Mouse (Mus musculus) thymus, adult 2 months (tissue): Measurements from ENCODE around the gene Acot5. TPM values are rescaled to one million over a fixed set of nuclear protein-coding genes. Genes with fewer than 3 reads are reported as not detected.
"Not testable (repeated sequence)": the region's sequence is repeated elsewhere in the genome, so short reads cannot be mapped to it uniquely, and the experiment has no call there.

ENCODE experiments used
- DNase-seq: peaks from one replicate; pipeline ENCODE4 v3.0.0; 2021
- H3K27ac ChIP-seq: fragments of 200-500 bp; 2 replicates; pipeline ENCODE4 v1.5.1; 2012; ENCODE audit warnings: low read length, control low read depth; ENCODE audit not compliant: control insufficient read depth, insufficient read depth
- H3K27me3 ChIP-seq: fragments of 200-500 bp; 2 replicates; pipeline ENCODE4 v1.6.1; 2012; ENCODE audit warnings: mild to moderate bottlenecking, low read length, moderate library complexity, mixed read lengths; ENCODE audit not compliant: control insufficient read depth, insufficient read depth
- H3K36me3 ChIP-seq: fragments of 200-500 bp; 2 replicates; pipeline ENCODE4 v1.6.1; 2012; ENCODE audit warnings: mild to moderate bottlenecking, low read length, moderate library complexity; ENCODE audit not compliant: control insufficient read depth, insufficient read depth
- H3K4me1 ChIP-seq: fragments of 200-500 bp; replicated peaks from 2 replicates; pipeline ENCODE4 v1.6.1; 2012; ENCODE audit warnings: low read length; ENCODE audit not compliant: control insufficient read depth, insufficient read depth
- H3K4me3 ChIP-seq: fragments of 200-500 bp; 2 replicates; pipeline ENCODE4 v1.5.1; 2012; ENCODE audit warnings: mild to moderate bottlenecking, low read length, control low read depth, moderate library complexity; ENCODE audit not compliant: control insufficient read depth, insufficient read depth
- CTCF ChIP-seq: fragments of 200-500 bp; IDR thresholded peaks from 2 replicates; pipeline ENCODE4 v1.5.1; 2012; ENCODE audit warnings: mild to moderate bottlenecking, control low read depth, low read length, moderate library complexity, borderline replicate concordance; ENCODE audit not compliant: control insufficient read depth, poor library complexity, insufficient read depth; ENCODE audit errors: extremely low read depth
- POLR2A ChIP-seq: fragments of 200-500 bp; IDR thresholded peaks from 2 replicates; pipeline ENCODE4 v1.6.1; 2012; ENCODE audit warnings: mild to moderate bottlenecking, low read length, control low read depth, moderate library complexity; ENCODE audit not compliant: control insufficient read depth, poor library complexity, insufficient read depth; ENCODE audit errors: extremely low read depth
- WGBS: fragments of 180-500 bp; shearing (Covaris S2); methylation state at CpG from one replicate; pipeline ENCODE4 v1.1.7; 2018; 5-methylcytosine and 5-hydroxymethylcytosine counted together
- polyA plus RNA-seq: library from polyadenylated mRNA; depleted of rRNA; stranded (reverse); fragments of >200 nt; gene quantifications from 2 replicates; pipeline ENCODE4 v1.2.3, GENCODE M21; 2012

Gene Acot5
- polyA plus RNA-seq, 1 experiment: 1.1 TPM

DNA sequence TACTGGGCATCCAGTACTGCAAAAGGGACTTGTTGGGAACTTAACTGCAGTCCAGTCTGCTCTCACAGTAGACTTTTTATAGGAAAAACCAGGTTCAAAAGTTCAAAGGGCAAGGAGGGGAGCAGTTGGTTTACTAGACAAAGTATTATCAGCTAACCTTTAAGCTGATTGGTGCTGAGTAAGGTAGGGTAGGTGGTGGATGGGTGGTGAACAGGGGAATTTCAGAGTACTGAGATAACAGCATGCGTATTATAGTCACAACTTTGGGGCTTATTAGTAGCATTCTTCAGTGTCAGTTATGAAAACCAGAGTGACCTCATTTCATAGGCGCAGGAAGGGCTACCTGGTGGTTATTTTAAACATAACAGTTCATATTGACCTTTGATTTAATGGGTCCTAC, 30.5 kb downstream of the Acot5 start:
- DNase-seq: no peak
- Histone ChIP-seq H3K27me3 (no peaks in the 10 kb centered on the region), H3K27ac (no peak overlapping the region), H3K4me3 (no peak overlapping the region), H3K4me1 (no peaks in the 10 kb centered on the region), H3K36me3 (no peaks in the 10 kb centered on the region)
- 100% methylated on average over 2 of the region's 2 CpGs for WGBS
- TF ChIP-seq POLR2A (no peak), CTCF (no peak)

DNA sequence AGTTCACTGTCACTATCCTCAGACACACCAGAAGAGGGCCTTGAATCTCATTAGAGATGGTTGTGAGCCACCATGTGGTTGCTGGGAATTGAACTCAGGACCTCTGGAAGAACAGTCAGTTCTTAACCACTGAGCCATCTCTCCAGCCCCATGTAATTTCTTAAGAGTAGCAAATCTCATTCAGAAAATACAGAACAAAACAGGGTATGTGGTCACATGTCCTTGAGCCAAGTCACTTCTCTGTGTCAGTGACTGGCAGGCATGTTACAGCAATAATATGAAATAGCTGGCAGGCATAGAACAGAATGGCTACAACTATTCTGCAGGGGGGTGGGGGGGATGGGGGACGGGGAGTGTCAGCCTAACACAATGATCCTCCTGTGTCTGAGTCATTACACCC, 30.9 kb downstream of the Acot5 start:
- Histone ChIP-seq H3K4me1 (no peaks in the 10 kb centered on the region), H3K4me3 (no peak overlapping the region), H3K36me3 (no peaks in the 10 kb centered on the region), H3K27ac (no peak overlapping the region), H3K27me3 (no peaks in the 10 kb centered on the region)
- WGBS: 88% methylated on average over 1 of the region's 1 CpGs
- TF ChIP-seq CTCF: no peak
- no peak for TF ChIP-seq POLR2A
- no peak for DNase-seq

DNA sequence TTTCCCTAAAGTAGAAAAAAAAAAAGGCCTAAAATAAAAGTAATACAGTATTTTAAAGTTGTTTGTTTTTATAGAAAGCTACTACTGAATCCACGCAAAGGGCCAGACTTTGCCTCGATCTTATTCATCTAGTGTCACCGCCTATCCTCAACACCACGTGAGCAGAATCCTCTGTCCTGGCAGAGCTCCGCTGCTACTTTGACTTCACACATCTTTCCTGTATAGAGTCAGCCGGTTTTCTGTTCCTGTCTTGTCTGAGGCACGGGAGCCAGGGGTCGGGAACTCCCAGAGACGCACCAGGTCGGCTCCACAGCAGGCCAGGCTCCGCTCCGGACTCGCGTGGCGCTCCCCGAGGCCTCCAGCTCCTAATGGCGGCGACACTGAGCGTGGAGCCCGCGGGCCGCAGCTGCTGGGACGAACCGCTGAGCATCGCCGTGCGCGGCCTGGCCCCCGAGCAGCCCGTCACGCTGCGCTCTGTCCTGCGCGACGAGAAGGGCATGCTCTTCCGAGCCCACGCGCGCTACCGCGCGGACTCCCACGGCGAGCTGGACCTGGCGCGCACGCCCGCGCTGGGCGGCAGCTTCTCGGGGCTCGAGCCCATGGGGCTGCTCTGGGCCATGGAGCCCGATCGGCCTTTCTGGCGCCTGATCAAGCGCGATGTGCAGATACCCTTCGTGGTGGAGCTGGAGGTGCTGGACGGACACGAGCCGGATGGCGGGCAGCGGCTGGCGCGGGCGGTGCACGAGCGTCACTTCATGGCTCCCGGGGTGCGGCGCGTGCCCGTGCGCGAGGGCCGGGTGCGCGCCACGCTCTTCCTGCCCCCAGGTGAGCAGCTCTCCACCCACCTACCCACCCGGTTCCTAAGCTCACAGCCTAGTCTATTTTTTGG, 31.7 kb downstream of the Acot5 start, which contains the start of gene Acot6:
Gene Acot6, plus strand, starts transcription at position 51 of the 889 bp plus-strand sequence.
- not testable (repeated sequence) for H3K4me1 ChIP-seq, H3K27me3 ChIP-seq, H3K27ac ChIP-seq, H3K36me3 ChIP-seq
- H3K4me3 ChIP-seq: peak within 1 kb of the TSS; percentile 52
- peak; percentile 22 for DNase-seq
- WGBS: 1% methylated on average over 80 of the region's 80 CpGs

DNA sequence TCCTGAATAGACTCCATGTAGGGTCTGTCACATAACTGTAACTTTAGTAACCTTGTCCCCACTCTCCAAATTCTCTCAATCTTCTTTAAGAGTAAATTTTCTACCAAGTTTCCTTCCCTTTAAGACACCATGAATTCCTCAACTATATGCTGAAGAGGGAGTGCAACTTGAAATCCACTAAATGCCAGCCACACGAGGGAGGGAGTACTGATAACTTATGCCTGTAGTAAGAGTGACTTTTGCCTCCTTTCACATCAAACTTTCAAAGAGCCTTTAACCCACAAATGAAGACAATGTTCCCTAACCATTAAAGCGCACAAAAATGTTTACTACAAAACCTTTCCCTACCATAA, 32.3 kb downstream of the Acot5 start:
- Histone ChIP-seq H3K4me3 (peak overlapping the region; percentile 52; the same call in 1 of the 2 replicates), H3K4me1 (no peaks in the 10 kb centered on the region), H3K27ac (no peak overlapping the region), H3K36me3 (no peaks in the 10 kb centered on the region), H3K27me3 (no peaks in the 10 kb centered on the region)
- TF ChIP-seq CTCF (no peak), POLR2A (no peak)
- DNase-seq: no peak
- 66% methylated on average over 2 of the region's 2 CpGs for WGBS

DNA sequence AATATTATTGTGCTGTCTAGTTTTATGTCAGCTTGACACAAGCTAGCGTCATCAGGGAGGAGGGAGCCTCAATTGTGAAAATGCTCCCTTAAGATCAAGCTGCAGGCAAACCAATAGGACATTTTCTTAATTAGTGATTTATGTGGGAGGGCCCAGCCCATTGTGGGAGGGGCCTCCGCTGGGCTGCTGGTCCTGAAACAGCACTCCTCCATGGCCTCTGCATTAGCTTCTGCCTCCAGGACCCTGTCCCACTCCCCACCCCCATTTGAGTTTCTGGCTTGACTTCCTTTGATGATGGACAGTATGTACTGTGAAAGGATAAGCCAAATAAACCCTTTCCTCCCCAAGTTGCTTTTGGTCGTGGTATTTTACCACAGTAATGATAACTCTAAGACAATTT, 37.9 kb downstream of the Acot5 start:
- H3K27me3 ChIP-seq: no peaks in the 10 kb centered on the region
- H3K27ac ChIP-seq: no peak overlapping the region
- no peak for DNase-seq
- 96% methylated on average over 3 of the region's 3 CpGs for WGBS
- no peaks in the 10 kb centered on the region for H3K4me1 ChIP-seq
- H3K36me3 ChIP-seq: no peaks in the 10 kb centered on the region
- TF ChIP-seq CTCF (no peak), POLR2A (no peak)
- no peak overlapping the region for H3K4me3 ChIP-seq

DNA sequence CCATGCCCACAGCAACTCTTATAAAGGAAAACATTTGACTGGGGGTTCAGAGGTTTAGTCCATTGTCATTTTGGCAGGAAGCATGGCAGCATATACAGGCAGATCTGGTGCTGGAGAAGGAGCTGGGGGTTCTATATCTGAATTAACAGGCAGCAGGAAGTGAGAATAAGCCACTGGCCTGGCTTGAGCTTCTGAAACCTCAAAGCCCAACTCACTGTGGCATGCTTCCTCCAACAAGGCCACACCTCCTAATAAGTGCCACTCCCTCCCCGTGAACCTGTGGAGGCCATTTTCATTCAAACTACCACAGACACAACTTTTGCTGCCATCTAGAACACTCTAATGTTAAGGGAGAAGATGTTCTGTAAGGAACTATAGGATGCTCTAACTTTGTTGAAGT, 38.6 kb downstream of the Acot5 start:
- DNase-seq: no peak
- H3K4me1 ChIP-seq: no peaks in the 10 kb centered on the region
- no peak for TF ChIP-seq POLR2A
- TF ChIP-seq CTCF: no peak
- H3K27me3 ChIP-seq: no peaks in the 10 kb centered on the region
- no peak overlapping the region for H3K27ac ChIP-seq
- H3K4me3 ChIP-seq: no peak overlapping the region
- H3K36me3 ChIP-seq: no peaks in the 10 kb centered on the region
- 46% methylated on average over 1 of the region's 1 CpGs for WGBS

DNA sequence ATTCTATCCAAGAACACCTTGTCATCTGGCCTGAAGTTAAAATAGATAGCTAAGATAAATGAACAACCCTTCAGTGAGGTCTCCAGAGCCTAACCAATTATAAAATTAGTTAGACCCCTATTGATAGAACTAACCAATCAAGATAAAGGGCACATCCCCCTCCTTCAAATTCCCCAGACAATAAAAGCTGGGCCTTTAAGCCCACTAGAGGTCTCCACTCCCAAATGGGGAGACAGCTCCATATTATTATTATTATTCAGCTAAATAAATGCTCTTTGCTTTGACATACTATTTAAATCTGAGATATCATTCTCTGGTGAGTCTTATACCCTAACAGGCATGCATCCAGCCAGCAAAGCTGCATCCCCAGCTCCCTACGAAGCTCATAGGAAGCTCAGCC, 40.8 kb downstream of the Acot5 start:
- TF ChIP-seq CTCF (no peak), POLR2A (no peak)
- Histone ChIP-seq H3K27ac (no peak overlapping the region), H3K36me3 (no peaks in the 10 kb centered on the region), H3K4me1 (peaks cover 6% of the 10 kb centered on the region), H3K4me3 (no peak overlapping the region), H3K27me3 (no peaks in the 10 kb centered on the region)
- WGBS: 93% methylated on average over 1 of the region's 1 CpGs
- DNase-seq: no peak
